Mouse (Mus musculus) urinary bladder, postnatal 0 days (tissue): Measurements from ENCODE around the gene Ccl8. TPM values are rescaled to one million over a fixed set of nuclear protein-coding genes. Genes with fewer than 3 reads are reported as not detected.

Experiments
- polyA plus RNA-seq: library from polyadenylated mRNA; unstranded; fragments of >200 nt; fragmentation: Nextera tagmentation; extraction: Ambion mirVana; gene quantifications from 2 replicates; pipeline ENCODE4 v1.2.1, GENCODE M21; 2015

Gene Ccl8
- polyA plus RNA-seq = 0.83 and 1.6 TPM in 2 replicates

DNA sequence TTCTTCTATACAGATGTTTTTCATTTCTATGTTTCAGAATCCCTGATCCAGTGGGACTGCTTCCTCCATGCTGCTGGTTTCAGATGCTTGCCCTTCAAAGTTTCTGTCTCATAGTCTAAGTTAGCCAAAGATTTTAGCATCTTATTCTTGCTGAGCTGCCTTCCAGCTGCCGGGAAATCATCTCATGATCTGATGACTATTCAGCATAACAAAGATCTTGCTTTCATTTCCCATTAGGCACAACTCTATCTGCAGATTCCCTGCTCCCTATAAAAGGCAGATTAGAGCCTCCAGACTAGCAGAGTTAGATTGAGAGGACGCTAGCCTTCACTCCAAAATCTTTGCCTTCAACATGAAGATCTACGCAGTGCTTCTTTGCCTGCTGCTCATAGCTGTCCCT, at the start of gene Ccl8:
TSS of gene Ccl8 (plus strand) at position 301 of the 400 bp plus-strand sequence.

DNA sequence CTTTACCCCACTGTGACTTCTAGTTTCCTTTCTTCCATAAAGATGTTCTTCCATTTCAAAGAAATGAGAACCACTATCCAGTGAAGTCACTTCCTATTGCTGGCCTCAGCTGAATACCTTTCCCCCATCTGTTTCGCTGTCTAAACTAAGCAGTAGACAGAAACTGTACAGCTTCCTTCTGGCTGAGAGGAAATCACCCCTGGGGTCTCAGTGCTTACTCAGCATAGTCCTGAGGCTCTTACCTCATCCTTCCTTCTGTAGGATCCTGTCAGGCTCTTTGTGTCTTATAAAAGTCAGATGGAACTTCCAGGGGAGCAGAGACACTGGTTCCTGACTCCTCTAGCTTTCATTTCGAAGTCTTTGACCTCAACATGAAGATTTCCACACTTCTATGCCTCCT, 13.5 kb upstream of the Ccl8 start, which contains the start of gene Ccl12:
TSS of gene Ccl12 (plus strand) at position 317 of the 400 bp plus-strand sequence.

Other genes with a start within 250 kb of the Ccl8 start
- gene Asic2, start 146.7 kb upstream of the Ccl8 start, polyA plus RNA-seq = 0.13 and 0.15 TPM in 2 replicates
- gene Ccl2, start 79.6 kb upstream of the Ccl8 start, polyA plus RNA-seq = 23.6 and 53.0 TPM in 2 replicates
- gene Gm17268, start 76.6 kb upstream of the Ccl8 start, polyA plus RNA-seq = not detected in 2 replicates
- 15.1 and 34.9 TPM in 2 replicates for gene Ccl7, start 69.5 kb upstream of the Ccl8 start, polyA plus RNA-seq
- gene Ccl11, start 57.4 kb upstream of the Ccl8 start, polyA plus RNA-seq = 10.9 and 12.5 TPM in 2 replicates
- gene Ccl12, start 13.3 kb upstream of the Ccl8 start, polyA plus RNA-seq = 32.4 and 37.7 TPM in 2 replicates
- gene Ccl1, start 190.5 kb downstream of the Ccl8 start, polyA plus RNA-seq = not detected in 2 replicates